Mouse (Mus musculus): ENCODE measurements at regions not wholly inside any gene's neighbourhood (a gene's known extent, or its start where the extent isn't known, plus 50 kb on each side); places are given as distances from the start of the nearest gene placed in this dataset.

DNA sequence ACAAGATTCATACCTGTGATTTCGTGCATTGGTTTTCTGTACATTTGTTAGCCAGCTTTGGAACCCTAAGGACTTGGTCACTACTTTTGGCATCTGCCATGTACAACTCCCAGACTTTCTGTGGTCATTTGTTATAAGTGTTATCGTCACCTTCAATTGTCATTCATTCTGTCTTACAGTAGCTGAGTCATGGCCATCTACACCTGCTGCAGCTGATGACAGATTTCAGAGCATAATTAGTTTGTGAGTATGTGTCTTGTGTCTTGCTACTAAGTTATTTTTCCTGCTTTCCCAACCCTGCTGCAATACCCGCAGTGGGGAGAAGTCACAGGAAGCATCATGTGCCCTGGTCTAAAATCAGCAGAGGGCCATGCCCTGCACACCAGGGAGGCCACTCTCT, 138.0 kb downstream of the Bcl2l11 start:
- TF ChIP-seq CTCF (IDR thresholded peaks at IDR 0.05; ENCODE audit: low read depth) (no peak), EP300 (IDR thresholded peaks at IDR 0.05; ENCODE audit: low read depth) (no peak)

All from liver, embryonic 14.5 days (tissue).